Mouse (Mus musculus) liver, postnatal 0 days (tissue): ENCODE measurements around the gene Atrn.

ENCODE experiments used
- CTCF ChIP-seq: sonication (generic); IDR thresholded peaks from 2 replicates; pipeline ENCODE4 v1.5.1; 2016; ENCODE audit warnings: antibody characterized with exemption, low read depth
- EP300 ChIP-seq: IDR thresholded peaks from 2 replicates; pipeline ENCODE4 v1.6.1; 2016; ENCODE audit warnings: antibody characterized with exemption, low read depth, mild to moderate bottlenecking

GRCm38 (mm10) chr2:131058672-131059071 is 152.4 kb downstream of the Atrn start:
- no peak for TF ChIP-seq CTCF
- TF ChIP-seq EP300, result no peak
